Mouse (Mus musculus) liver, embryonic 14.5 days (tissue): ENCODE data around the gene Gpc6.

Experiments
- CTCF ChIP-seq: IDR thresholded peaks from 2 replicates; pipeline ENCODE4 v1.5.1; 2016; ENCODE audit warnings: antibody characterized with exemption, low read depth, control low read depth
- EP300 ChIP-seq: IDR thresholded peaks from 2 replicates; pipeline ENCODE4 v1.6.1; 2016; ENCODE audit warnings: antibody characterized with exemption, low read depth

DNA sequence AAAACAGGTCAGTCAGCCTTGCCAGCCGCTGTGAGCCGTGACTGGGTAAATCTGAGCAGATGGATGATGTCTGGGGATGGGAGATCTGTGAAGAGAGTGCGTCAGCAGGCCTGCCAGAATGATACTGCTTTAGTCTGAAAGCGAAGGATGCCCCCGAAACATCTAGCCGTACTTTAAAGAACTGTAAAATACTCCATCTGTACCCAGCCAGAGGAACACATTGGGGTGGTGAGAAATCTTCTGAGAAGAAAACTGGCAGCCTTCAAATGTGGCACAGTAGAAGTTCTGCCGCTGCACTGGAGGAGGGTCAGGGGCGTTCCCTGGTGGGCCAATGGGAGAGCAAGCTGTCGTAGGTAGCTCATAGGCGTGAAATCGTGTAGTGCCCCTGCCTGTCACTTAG is 1033.3 kb downstream of the Gpc6 start:
- no peak for TF ChIP-seq CTCF
- TF ChIP-seq EP300 = no peak
